Mouse (Mus musculus) stomach, embryonic 14.5 days (tissue): ENCODE measurements around the gene Ttll4. TPM values are rescaled to one million over a fixed set of nuclear protein-coding genes. Genes with fewer than 3 reads are reported as not detected.

Source experiments
- ATAC-seq: fragments of 200-750 bp; cut with Nextera tagmentation; 2 replicates; pipeline ENCODE4 v1.8.0; 2017; ENCODE audit warnings: low read depth, moderate TSS enrichment; ENCODE audit not compliant: insufficient number of reproducible peaks, insufficient read depth, low FRiP score
- H3K27ac ChIP-seq: fragments of 300-500 bp; sonication (generic); 2 replicates; pipeline ENCODE4 v1.5.1; 2014; ENCODE audit warnings: mild to moderate bottlenecking, low read length, moderate library complexity, mixed read lengths
- H3K27me3 ChIP-seq: fragments of 300-500 bp; sonication (generic); 2 replicates; pipeline ENCODE4 v1.6.1; 2014; ENCODE audit warnings: low read length, control low read depth, mixed read lengths; ENCODE audit not compliant: control insufficient read depth, insufficient read depth
- H3K36me3 ChIP-seq: fragments of 300-500 bp; sonication (generic); 2 replicates; pipeline ENCODE4 v1.6.1; 2014; ENCODE audit warnings: mild to moderate bottlenecking, control low read depth, low read length, moderate library complexity, mixed read lengths; ENCODE audit not compliant: control insufficient read depth, insufficient read depth
- H3K4me1 ChIP-seq: fragments of 300-500 bp; sonication (generic); 2 replicates; pipeline ENCODE4 v1.6.1; 2014; ENCODE audit warnings: low read length, control low read depth, mixed read lengths; ENCODE audit not compliant: control insufficient read depth, insufficient read depth
- H3K4me2 ChIP-seq: fragments of 300-500 bp; sonication (generic); replicated peaks from 2 replicates; pipeline ENCODE4 v1.6.1; 2014; ENCODE audit warnings: low read depth, low read length, control low read depth
- H3K4me3 ChIP-seq: fragments of 300-500 bp; sonication (generic); 2 replicates; pipeline ENCODE4 v1.5.1; 2014; ENCODE audit warnings: low read depth, low read length, control low read depth
- H3K9ac ChIP-seq: fragments of 300-500 bp; sonication (generic); replicated peaks from 2 replicates; pipeline ENCODE4 v1.6.1; 2014; ENCODE audit warnings: low read depth, mild to moderate bottlenecking, control low read depth, low read length, moderate library complexity, mixed read lengths
- H3K9me3 ChIP-seq: fragments of 300-500 bp; sonication (generic); 2 replicates; pipeline ENCODE4 v1.6.1; 2016; ENCODE audit warnings: low read depth, low read length, control low read depth; ENCODE audit not compliant: control insufficient read depth
- WGBS: fragments of 180-500 bp; shearing (Covaris S2); extraction: QIAGEN DNeasy Blood & Tissue Kit; methylation state at CpG from one replicate; pipeline ENCODE4 v1.1.7; 2014; 5-methylcytosine and 5-hydroxymethylcytosine counted together
- polyA plus RNA-seq: library from polyadenylated mRNA; unstranded; fragments of >200 nt; fragmentation: Nextera tagmentation; extraction: Ambion mirVana; gene quantifications from 2 replicates; pipeline ENCODE4 v1.2.1, GENCODE M21; 2014

The Ttll4 gene
- polyA plus RNA-seq, 1 experiment from 2014 or later, result 26.4 TPM

- Histone ChIP-seq H3K4me1 (no peaks in the 10 kb centered on the region), H3K36me3 (peaks cover 46% of the 10 kb centered on the region), H3K4me2 (no peak overlapping the region), H3K27ac (no peak overlapping the region), H3K9ac (no peak overlapping the region), H3K4me3 (no peak overlapping the region), H3K9me3 (no peaks in the 10 kb centered on the region), H3K27me3 (no peaks in the 10 kb centered on the region)
- no peak for ATAC-seq
- 94% methylated on average over 1 of the region's 1 CpGs for WGBS
Observed at GRCm38 (mm10) chr1:74698353-74698752, 36.8 kb downstream of the Ttll4 start.

- Histone ChIP-seq H3K27me3 (no peaks in the 10 kb centered on the region), H3K4me3 (no peak overlapping the region), H3K9ac (no peak overlapping the region), H3K4me2 (no peak overlapping the region), H3K9me3 (no peaks in the 10 kb centered on the region), H3K27ac (no peak overlapping the region), H3K36me3 (peaks cover 46% of the 10 kb centered on the region), H3K4me1 (no peaks in the 10 kb centered on the region)
- no peak for ATAC-seq
- 85% methylated on average over 1 of the region's 1 CpGs for WGBS
Observed at GRCm38 (mm10) chr1:74698791-74699190, 37.2 kb downstream of the Ttll4 start.

- Histone ChIP-seq H3K36me3 (peaks cover 24% of the 10 kb centered on the region; the same call in 1 of the 2 replicates), H3K4me1 (no peaks in the 10 kb centered on the region), H3K27me3 (no peaks in the 10 kb centered on the region), H3K4me2 (no peak overlapping the region), H3K9ac (no peak overlapping the region), H3K9me3 (no peaks in the 10 kb centered on the region), H3K27ac (no peak overlapping the region), H3K4me3 (no peak overlapping the region)
- 89% methylated on average over 6 of the region's 6 CpGs for WGBS
- ATAC-seq, result no peak
Observed at GRCm38 (mm10) chr1:74702142-74702553, 40.6 kb downstream of the Ttll4 start.

GRCm38 (mm10) chr1:74704156-74704555 lies 42.6 kb downstream of the Ttll4 start:
- no peaks in the 10 kb centered on the region for H3K27me3 ChIP-seq
- H3K9me3 ChIP-seq, result no peaks in the 10 kb centered on the region
- no peak for ATAC-seq
- H3K4me1 ChIP-seq, result no peaks in the 10 kb centered on the region
- WGBS, result 72% methylated on average over 3 of the region's 3 CpGs
- no peak overlapping the region for H3K4me2 ChIP-seq
- peaks cover 8% of the 10 kb centered on the region; the same call in 1 of the 2 replicates for H3K36me3 ChIP-seq
- H3K27ac ChIP-seq, result no peak overlapping the region; the same call in 1 of the 2 replicates
- no peak overlapping the region for H3K4me3 ChIP-seq
- no peak overlapping the region for H3K9ac ChIP-seq

- no peak overlapping the region for H3K4me3 ChIP-seq
- H3K9ac ChIP-seq, result no peak overlapping the region
- H3K36me3 ChIP-seq, result no peaks in the 10 kb centered on the region; the same call in 1 of the 2 replicates
- no peak overlapping the region for H3K4me2 ChIP-seq
- peak overlapping the region; percentile 6; the same call in 1 of the 2 replicates for H3K27ac ChIP-seq
- no peaks in the 10 kb centered on the region for H3K27me3 ChIP-seq
- ATAC-seq, result no peak
- H3K9me3 ChIP-seq, result no peaks in the 10 kb centered on the region
- H3K4me1 ChIP-seq, result no peaks in the 10 kb centered on the region
- 45% methylated on average over 5 of the region's 5 CpGs for WGBS
Observed at GRCm38 (mm10) chr1:74705016-74705415, 43.5 kb downstream of the Ttll4 start.

- Histone ChIP-seq H3K9ac (no peak overlapping the region), H3K9me3 (no peaks in the 10 kb centered on the region), H3K4me1 (peaks cover 7% of the 10 kb centered on the region; the same call in 1 of the 2 replicates), H3K4me2 (no peak overlapping the region), H3K27me3 (no peaks in the 10 kb centered on the region), H3K27ac (no peak overlapping the region), H3K36me3 (no peaks in the 10 kb centered on the region), H3K4me3 (no peak overlapping the region)
- WGBS, result 29% methylated on average over 6 of the region's 6 CpGs
- no peak for ATAC-seq
Observed at GRCm38 (mm10) chr1:74709566-74709965, 48.0 kb downstream of the Ttll4 start.

- Histone ChIP-seq H3K4me2 (no peak overlapping the region), H3K27ac (no peak overlapping the region), H3K36me3 (no peaks in the 10 kb centered on the region), H3K4me3 (no peak overlapping the region), H3K4me1 (peaks cover 7% of the 10 kb centered on the region; the same call in 1 of the 2 replicates), H3K9me3 (no peaks in the 10 kb centered on the region), H3K9ac (no peak overlapping the region), H3K27me3 (no peaks in the 10 kb centered on the region)
- WGBS, result 69% methylated on average over 4 of the region's 4 CpGs
- no peak for ATAC-seq
Observed at GRCm38 (mm10) chr1:74712046-74712445, 50.5 kb downstream of the Ttll4 start.

GRCm38 (mm10) chr1:74712461-74713098 lies 51.0 kb downstream of the Ttll4 start:
- no peak overlapping the region for H3K9ac ChIP-seq
- H3K4me3 ChIP-seq, result peak overlapping the region; percentile 48
- H3K27me3 ChIP-seq, result no peaks in the 10 kb centered on the region
- H3K4me2 ChIP-seq, result peak overlapping the region; percentile 97
- no peaks in the 10 kb centered on the region for H3K9me3 ChIP-seq
- no peak overlapping the region for H3K27ac ChIP-seq
- H3K36me3 ChIP-seq, result no peaks in the 10 kb centered on the region
- WGBS, result 37% methylated on average over 5 of the region's 5 CpGs
- ATAC-seq, result no peak
- peaks cover 7% of the 10 kb centered on the region; the same call in 1 of the 2 replicates for H3K4me1 ChIP-seq
